Mouse (Mus musculus) G1E-ER4 (cell line): Measurements from ENCODE around the gene Arhgap22. TPM values are rescaled to one million over a fixed set of nuclear protein-coding genes. Genes with fewer than 3 reads are reported as not detected.

Experiments used
- GATA1 ChIP-seq: IDR thresholded peaks from one replicate; pipeline ENCODE4 v1.8.0; 2012; ENCODE audit warnings: low read length, inconsistent platforms
- polyA plus RNA-seq: library from polyadenylated mRNA; stranded (reverse); fragments of >175 nt; gene quantifications from 2 replicates; pipeline ENCODE4 v1.2.3, GENCODE M21; 2012

Arhgap22 gene
- polyA plus RNA-seq, 1 experiment = not detected

DNA sequence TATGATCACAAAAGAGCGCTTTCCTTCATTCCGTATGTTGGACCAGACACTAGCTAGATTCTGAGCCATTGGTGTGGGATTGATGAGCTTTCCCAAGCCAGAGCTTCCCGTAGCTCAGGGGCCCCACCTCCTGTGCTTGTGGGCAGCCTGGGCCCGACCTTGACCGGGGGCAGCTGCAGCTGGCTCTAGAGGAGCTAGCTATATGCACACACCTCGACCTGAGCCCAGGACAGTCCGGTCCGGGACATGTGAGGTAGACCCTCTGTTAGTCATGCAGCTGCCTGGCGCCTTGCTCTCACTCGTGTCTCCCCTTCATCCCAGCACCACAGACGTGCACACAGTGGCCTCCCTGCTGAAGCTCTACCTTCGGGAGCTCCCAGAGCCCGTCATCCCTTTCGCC, 148.3 kb downstream of the Arhgap22 start:
- no peak for TF ChIP-seq GATA1

DNA sequence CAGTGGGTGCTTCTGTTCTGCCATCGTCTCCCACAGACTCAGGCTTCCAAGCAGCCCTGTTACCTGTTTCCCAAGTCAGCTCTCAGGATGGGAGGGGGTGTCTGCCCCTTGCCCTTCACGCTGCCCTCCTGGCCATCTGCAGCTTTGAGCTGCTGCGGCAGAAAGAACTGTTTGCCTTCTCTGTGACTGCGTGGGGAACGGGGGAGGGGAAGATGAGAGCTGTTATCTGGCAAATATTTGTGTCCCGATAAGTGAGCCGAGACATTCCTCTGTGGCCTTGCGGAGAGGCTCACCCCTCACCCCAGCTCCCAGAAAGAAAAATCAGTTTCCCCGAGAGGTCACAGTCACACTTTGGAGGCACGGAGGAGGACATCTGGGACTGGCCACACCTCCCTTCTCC, 149.0 kb downstream of the Arhgap22 start:
- TF ChIP-seq GATA1 = no peak

DNA sequence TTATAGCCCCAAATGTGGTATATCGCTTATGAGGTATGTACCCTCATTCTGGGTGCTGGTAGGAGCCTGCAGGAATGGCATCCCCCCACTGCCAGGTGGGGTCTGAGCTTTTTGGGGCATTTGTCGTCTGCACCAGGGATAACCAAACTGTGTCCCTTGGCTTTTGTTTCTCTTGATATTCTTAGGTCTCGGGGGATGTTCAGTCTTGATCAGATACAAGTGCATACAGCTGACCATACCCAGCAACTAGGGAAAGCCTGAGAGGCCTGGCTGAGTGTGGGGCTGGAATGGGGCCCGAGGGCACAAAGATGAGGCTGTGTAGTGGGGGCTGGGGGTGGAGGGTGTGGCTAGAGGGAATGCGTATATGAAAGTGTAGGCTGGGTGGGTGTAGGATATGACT, 149.8 kb downstream of the Arhgap22 start:
- no peak for TF ChIP-seq GATA1

DNA sequence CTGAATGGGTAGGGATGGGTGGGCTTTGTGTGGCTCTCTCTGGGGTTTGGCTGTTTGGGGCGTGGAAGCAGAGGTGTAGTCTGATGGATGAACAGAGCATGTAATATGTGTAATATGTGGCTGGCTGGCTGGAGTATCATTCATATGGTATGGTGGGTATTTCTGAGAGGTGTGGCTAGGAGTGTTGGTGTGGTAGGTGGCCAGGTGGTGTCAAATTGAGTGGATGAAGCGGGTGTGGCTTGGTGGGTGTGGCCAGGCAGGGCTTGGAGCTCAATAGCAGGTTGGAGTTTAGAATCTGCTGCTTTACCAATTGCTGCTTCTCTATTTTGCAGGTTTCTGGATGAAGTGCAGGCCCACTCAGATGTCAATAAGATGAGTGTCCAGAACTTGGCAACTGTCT, 150.2 kb downstream of the Arhgap22 start:
- TF ChIP-seq GATA1 = no peak

GRCm38 (mm10) chr14:33366891-33367777, 153.3 kb downstream of the Arhgap22 start:
- TF ChIP-seq GATA1 = no peak

DNA sequence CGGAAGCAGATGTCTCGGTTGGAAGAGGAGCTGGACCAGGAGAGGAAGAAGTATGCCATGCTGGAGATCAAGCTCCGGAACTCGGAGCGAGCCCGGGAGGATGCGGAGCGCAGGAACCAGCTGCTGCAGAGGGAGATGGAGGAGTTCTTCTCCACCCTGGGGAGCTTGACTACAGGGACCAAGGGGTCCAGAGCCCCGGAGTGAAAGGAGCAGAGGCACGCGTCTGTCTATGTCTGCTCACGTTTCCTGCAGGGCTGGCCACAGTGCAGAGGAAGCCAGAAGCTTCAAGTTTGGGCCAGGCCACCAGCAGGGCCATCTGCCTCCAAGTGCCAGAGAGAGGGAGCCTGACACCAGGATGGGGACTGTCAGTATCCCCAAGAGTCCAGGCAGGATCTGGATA, 155.5 kb downstream of the Arhgap22 start:
- TF ChIP-seq GATA1 = no peak

- TF ChIP-seq GATA1 = no peak
These were observed 156.2 kb downstream of the Arhgap22 start for GRCm38 (mm10) chr14:33370056-33370455.

DNA sequence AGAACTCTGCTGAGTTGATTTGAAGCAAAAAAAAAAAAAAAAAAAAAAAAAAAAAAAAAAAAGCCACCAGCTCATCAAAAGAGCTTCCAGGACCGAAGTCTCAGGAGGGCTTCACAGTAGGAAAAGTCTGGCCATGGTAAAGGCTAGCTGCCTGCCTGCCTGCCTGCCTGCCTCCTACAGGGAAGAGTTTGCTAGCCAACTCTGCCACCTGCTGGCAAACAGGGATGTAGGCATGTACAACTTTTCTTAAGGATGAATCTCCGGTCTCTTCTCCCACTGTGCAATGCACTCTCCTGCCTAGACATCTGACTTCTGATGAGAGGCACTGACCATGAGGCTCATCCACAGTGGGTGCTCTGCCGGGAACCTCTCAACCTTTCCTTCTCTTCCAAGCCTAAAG, 157.4 kb downstream of the Arhgap22 start:
- TF ChIP-seq GATA1 = no peak

DNA sequence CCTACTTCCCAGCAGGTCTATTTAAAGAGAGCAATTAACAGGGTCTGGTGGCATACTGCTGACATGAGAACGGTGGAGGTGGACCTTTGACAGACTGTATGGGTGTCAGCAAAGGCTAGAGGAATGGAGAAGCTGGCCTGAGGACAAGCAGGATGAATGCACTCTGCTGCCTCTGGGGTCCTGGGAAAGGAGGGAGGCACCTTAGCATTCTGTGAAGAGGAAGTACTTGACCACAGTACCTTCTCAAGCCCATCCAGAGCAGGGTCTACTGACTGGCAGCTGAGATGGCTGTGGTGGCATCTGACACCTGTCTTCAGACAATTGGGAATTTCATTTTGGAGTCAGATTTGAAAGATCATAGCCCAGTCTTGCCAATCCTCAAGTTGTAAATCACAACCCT, 159.4 kb downstream of the Arhgap22 start:
- no peak for TF ChIP-seq GATA1

- TF ChIP-seq GATA1 = no peak
These were observed 160.3 kb downstream of the Arhgap22 start for GRCm38 (mm10) chr14:33374089-33374488.

DNA sequence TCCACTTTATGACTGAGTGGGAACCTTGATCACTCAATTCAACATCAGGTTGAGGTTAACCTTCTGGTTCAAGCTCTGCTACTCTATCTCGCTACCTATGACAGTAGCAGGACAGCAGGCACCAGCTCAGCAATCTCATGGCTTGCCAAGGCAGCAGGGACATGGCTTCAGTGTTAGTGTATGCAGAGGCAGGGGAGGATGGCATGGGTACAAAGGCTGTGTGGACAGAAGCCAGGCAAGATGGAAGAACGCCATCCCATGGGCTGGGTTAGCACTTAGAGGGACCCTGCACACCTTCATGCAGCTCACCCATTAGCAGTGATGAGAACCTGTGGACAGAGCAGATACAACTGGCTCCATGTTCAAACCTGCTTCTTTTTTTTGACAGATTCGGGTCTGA, 163.4 kb downstream of the Arhgap22 start:
- no peak for TF ChIP-seq GATA1

- no peak for TF ChIP-seq GATA1
These were observed 164.9 kb downstream of the Arhgap22 start for GRCm38 (mm10) chr14:33378723-33379122.

DNA sequence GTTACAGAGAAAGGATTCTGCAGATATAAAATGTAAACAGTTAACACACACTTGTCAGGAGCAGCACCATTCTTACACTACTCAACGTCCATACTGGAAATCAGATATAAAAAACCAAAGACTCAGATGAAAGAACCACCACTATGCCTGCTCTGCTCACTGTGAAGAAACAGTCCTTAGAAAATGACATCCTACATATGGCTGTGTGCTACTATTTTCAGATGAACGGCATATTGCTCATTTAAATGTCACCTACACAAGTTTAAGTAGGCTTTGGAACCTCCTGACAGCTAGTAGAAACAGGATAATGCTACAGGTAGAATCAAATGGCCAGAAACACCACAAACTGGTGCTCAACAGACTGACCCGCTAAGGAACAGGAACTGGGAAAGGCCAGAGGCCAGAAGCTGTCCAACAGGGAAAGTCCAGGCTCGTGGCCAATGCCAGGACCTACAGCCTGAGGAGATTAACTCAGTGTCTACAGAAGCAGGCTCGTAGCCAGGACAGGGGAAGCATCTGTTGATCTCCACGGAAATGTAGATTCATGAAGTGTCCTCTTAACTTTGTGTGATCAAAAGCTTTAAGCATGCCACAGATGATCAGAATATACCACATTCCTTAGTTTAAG, 167.1 kb downstream of the Arhgap22 start:
- TF ChIP-seq GATA1 = no peak

DNA sequence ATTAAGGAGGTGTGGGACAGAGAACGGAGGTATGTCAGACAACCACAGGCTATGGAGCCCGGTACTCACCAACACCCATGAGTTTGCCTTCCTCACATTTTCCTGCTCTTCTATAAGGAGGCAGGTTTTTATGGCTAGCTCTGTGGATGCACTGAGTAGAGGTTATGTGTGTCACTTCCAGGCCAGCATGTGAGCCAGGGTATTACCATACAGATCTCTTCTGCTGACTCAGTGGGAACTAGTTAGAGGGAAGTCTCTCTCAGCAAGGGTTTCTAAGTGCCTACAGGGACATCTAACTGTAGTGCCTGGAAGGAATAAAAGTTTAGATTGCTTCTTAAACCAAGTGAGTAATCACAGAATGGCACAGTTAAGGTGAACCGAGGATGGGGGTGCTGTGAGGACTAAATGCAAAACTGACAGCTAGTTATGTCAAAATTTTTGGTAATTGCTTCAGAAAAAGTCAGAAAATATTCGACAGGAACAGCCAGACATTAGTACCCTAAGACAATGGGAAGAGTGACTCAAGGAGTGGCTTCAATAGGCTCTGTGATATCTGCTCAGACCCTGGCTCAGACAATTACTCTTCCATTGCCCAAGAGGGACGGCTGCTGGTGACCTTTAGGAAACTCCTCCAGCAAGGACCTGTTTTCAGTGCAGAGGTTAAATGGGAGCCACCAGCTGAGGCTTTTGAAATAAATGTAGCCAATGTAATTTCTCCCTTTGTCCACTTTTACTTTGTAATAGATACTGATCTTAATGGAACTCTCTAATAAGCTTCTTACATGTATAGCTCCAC, 184.4 kb downstream of the Arhgap22 start:
- no peak for TF ChIP-seq GATA1

GRCm38 (mm10) chr14:33400019-33400418, 186.2 kb downstream of the Arhgap22 start:
- no peak for TF ChIP-seq GATA1

DNA sequence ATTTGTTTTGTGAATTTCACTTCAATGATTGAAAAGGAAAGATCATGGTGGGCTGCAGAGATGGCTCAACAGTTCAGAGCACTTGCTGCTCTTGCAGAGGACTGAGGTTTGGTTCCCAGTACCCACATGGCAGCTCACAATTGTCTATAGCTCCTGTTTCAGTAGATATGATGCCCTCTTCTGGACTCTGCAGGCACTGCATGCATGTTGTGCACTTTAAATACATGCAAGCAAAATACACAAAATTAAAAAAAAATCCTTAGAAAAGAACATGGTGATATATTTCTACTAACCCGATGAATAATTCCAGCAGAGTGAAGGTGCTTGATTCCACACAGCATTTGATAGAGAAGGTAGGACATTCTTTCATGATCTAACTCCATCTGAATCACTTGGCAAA, 188.5 kb downstream of the Arhgap22 start:
- TF ChIP-seq GATA1 = no peak
